ENCODE assay signal across 8 mouse cellular contexts in the genomic region with DNA sequence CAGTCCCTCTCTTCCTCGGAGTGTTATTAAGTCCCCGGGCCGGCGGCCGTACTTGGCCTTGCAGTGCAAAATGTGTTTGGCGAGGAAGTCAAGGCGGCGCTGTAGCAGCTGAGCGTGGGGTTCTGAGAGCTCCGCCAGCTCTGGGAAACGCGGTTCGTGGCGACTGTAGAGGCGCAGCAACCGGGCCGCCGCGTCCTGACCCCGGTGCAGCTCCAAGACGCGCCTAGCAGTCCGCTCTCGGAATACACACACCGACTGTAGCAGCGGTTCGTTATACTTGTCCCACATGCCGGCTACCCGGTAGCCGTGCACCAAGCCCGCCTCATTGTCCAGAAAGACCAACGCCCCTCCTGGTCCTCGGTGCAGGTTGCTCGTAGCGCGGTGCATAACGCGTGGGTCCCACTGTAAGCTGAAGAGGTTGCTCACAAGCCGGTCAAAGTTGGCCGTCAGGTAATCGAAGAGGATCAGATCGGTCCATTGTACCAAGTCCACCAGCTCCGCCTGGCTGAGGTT. TPM values are rescaled to one million over a fixed set of nuclear protein-coding genes. Genes with fewer than 3 reads are reported as not detected.
DNase-seq lines count a peak whose midpoint lies in the region; ATAC-seq and TF ChIP-seq lines count a peak whose summit lies in the region.

No protein-coding gene starts in this region.

- H3K9ac ChIP-seq in ES-E14 (ENCODE audit: insufficient read depth, low read depth, low read length, poor library complexity, severe bottlenecking), result peak overlapping the region; percentile 92
- peak overlapping the region; percentile 87 for H3K9ac ChIP-seq in forebrain, embryonic 16.5 days (replicated peaks; ENCODE audit: low read depth, low read length)
- no peak overlapping the region for H3K9ac ChIP-seq in liver, postnatal 0 days (replicated peaks)
- H3K9ac ChIP-seq in neural tube, embryonic 14.5 days (replicated peaks; ENCODE audit: low read depth, low read length), result peak overlapping the region; percentile 98

- H3K4me3 ChIP-seq in ES-E14 (ENCODE audit: insufficient read depth in 1 of 2, low read depth in 1 of 2, low read length in 2 of 2, poor library complexity in 1 of 2, severe bottlenecking in 1 of 2), result peak overlapping the region; percentile 79 to 91
- peak overlapping the region; percentile 69 for H3K4me3 ChIP-seq in forebrain, embryonic 16.5 days (replicated peaks; ENCODE audit: low read length)
- H3K4me3 ChIP-seq in liver, postnatal 0 days (ENCODE audit: low read depth, low read length), result peak overlapping the region; percentile 57
- H3K4me3 ChIP-seq in neural tube, embryonic 14.5 days (ENCODE audit: low read depth, low read length), result peak overlapping the region; percentile 86
- peak overlapping the region; percentile 50 for H3K4me3 ChIP-seq in thymus, adult 2 months (ENCODE audit: control insufficient read depth, insufficient read depth, low read length)

- peak overlapping the region; percentile 70 for H3K4me2 ChIP-seq in forebrain, embryonic 16.5 days (ENCODE audit: low read length)
- peak overlapping the region; percentile 89 for H3K4me2 ChIP-seq in liver, postnatal 0 days (ENCODE audit: low read depth, low read length)
- H3K4me2 ChIP-seq in neural tube, embryonic 14.5 days (ENCODE audit: low read depth, low read length), result peak overlapping the region; percentile 85

- intact Hi-C loops in heart, postnatal 10 days (cut with DNase I), result loop anchor here (5.0 to 10.0 kb wide), 3 partner anchors 88 to 756 kb away; no protein-coding TSS in a partner anchor

- no peak overlapping the region for H3K27ac ChIP-seq in ES-E14 (ENCODE audit: insufficient read depth, low read depth, low read length, poor library complexity, severe bottlenecking)
- H3K27ac ChIP-seq in forebrain, embryonic 16.5 days (ENCODE audit: low read length), result peak overlapping the region; percentile 95
- no peak overlapping the region for H3K27ac ChIP-seq in liver, postnatal 0 days (ENCODE audit: low read depth)
- H3K27ac ChIP-seq in neural tube, embryonic 14.5 days (ENCODE audit: low read depth, low read length), result peak overlapping the region; percentile 93
- no peak overlapping the region for H3K27ac ChIP-seq in thymus, adult 2 months (ENCODE audit: control insufficient read depth, insufficient read depth, low read length)

- TF ChIP-seq EP300 in liver, postnatal 0 days (IDR thresholded peaks at IDR 0.05; ENCODE audit: low read depth), result no peak

- 0 out of 2 replicates have a peak, but pooled peaks have one; percentile 6 for TF ChIP-seq CTCF in liver, postnatal 0 days (IDR thresholded peaks at IDR 0.05; ENCODE audit: low read depth)
- no peak for TF ChIP-seq CTCF in thymus, adult 2 months (IDR thresholded peaks at IDR 0.05; ENCODE audit: borderline replicate concordance, control insufficient read depth, extremely low read depth, insufficient read depth, low read length, poor library complexity)

- peak; percentile 13 for DNase-seq in ES-E14 (ENCODE audit: low read depth, low spot score)
- DNase-seq in cerebellum, adult 18-20 months, result peak; percentile 78 to 83
- peak; percentile 62 to 64 for DNase-seq in heart, postnatal 10 days
- DNase-seq in kidney, postnatal 36 days, result peak; percentile 66 to 81
- DNase-seq in liver, postnatal 0 days, result peak; percentile 29
- peak; percentile 8 for DNase-seq in thymus, adult 2 months

- no peaks in the 10 kb centered on the region for H3K27me3 ChIP-seq in forebrain, embryonic 16.5 days (replicated peaks; ENCODE audit: control insufficient read depth, insufficient read depth, low read length)
- peaks cover 33% of the 10 kb centered on the region for H3K27me3 ChIP-seq in liver, postnatal 0 days (ENCODE audit: insufficient read depth, low read length)
- H3K27me3 ChIP-seq in neural tube, embryonic 14.5 days (ENCODE audit: control insufficient read depth, insufficient read depth, low read length), result no peaks in the 10 kb centered on the region
- peaks cover 21% of the 10 kb centered on the region for H3K27me3 ChIP-seq in thymus, adult 2 months (ENCODE audit: control insufficient read depth, insufficient read depth, low read length)

- H3K4me1 ChIP-seq in ES-E14 (ENCODE audit: control insufficient read depth in 2 of 2, insufficient read depth in 2 of 2, low read length in 2 of 2, poor library complexity in 1 of 2), result peaks cover 0 to 3% of the 10 kb centered on the region in 2 experiments; a peak in 3 of 4 replicates
- peaks cover 24% of the 10 kb centered on the region for H3K4me1 ChIP-seq in forebrain, embryonic 16.5 days (replicated peaks; ENCODE audit: control insufficient read depth, insufficient read depth, low read length)
- H3K4me1 ChIP-seq in liver, postnatal 0 days (ENCODE audit: insufficient read depth), result peaks cover 16% of the 10 kb centered on the region
- peaks cover 20% of the 10 kb centered on the region for H3K4me1 ChIP-seq in neural tube, embryonic 14.5 days (ENCODE audit: control insufficient read depth, insufficient read depth, low read length)
- peaks cover 22% of the 10 kb centered on the region for H3K4me1 ChIP-seq in thymus, adult 2 months (replicated peaks; ENCODE audit: control insufficient read depth, insufficient read depth, low read length)

- no peak for TF ChIP-seq POLR2A in thymus, adult 2 months (IDR thresholded peaks at IDR 0.05; ENCODE audit: control insufficient read depth, extremely low read depth, insufficient read depth, low read length, poor library complexity)

- ATAC-seq in forebrain, embryonic 16.5 days, result peak; percentile 23
- ATAC-seq in liver, postnatal 0 days, result peak; percentile 12; the same call in 1 of the 2 replicates
- ATAC-seq in neural tube, embryonic 14.5 days (ENCODE audit: low read depth), result peak; percentile 16

- no peaks in the 10 kb centered on the region for H3K36me3 ChIP-seq in ES-E14 (ENCODE audit: control insufficient read depth, insufficient read depth, low read length, poor library complexity, severe bottlenecking)
- no peaks in the 10 kb centered on the region; the same call in 1 of the 2 replicates for H3K36me3 ChIP-seq in forebrain, embryonic 16.5 days (ENCODE audit: control insufficient read depth, insufficient read depth)
- no peaks in the 10 kb centered on the region for H3K36me3 ChIP-seq in liver, postnatal 0 days (replicated peaks; ENCODE audit: insufficient read depth, low read length)
- H3K36me3 ChIP-seq in neural tube, embryonic 14.5 days (ENCODE audit: control insufficient read depth, insufficient read depth, low read length), result no peaks in the 10 kb centered on the region
- no peaks in the 10 kb centered on the region for H3K36me3 ChIP-seq in thymus, adult 2 months (ENCODE audit: control insufficient read depth, insufficient read depth, low read length)

- WGBS in forebrain, embryonic 16.5 days, result under 1% methylated on average over 43 of the region's 43 CpGs
- under 1% methylated on average over 43 of the region's 43 CpGs for WGBS in liver, postnatal 0 days (ENCODE audit: insufficient replicate concordance)
- under 1% methylated on average over 43 of the region's 43 CpGs for WGBS in neural tube, embryonic 14.5 days
- WGBS in thymus, adult 2 months, result 2% methylated on average over 43 of the region's 43 CpGs

- in situ Hi-C loops in ES-E14 (cut with MboI; ENCODE audit: low sequenced_read_pairs in 2 of 2, unreplicated experiment in 2 of 2), result loop anchor here (10.0 to 25.0 kb wide), 3 partner anchors 538 to 738 kb away; no protein-coding TSS in a partner anchor

- no peaks in the 10 kb centered on the region for H3K9me3 ChIP-seq in ES-E14 (ENCODE audit: control insufficient read depth, insufficient read depth, low read depth, low read length)
- no peaks in the 10 kb centered on the region for H3K9me3 ChIP-seq in forebrain, embryonic 16.5 days (ENCODE audit: control insufficient read depth, low read length)
- no peaks in the 10 kb centered on the region for H3K9me3 ChIP-seq in liver, postnatal 0 days (ENCODE audit: low read length)
- no peaks in the 10 kb centered on the region for H3K9me3 ChIP-seq in neural tube, embryonic 14.5 days (ENCODE audit: control insufficient read depth, low read length)

TF ChIP-seq in ES-E14, 5 proteins besides CTCF, POLR2A, EP300 and RAD21:
- no peak for TF ChIP-seq ZNF384 (IDR thresholded peaks at IDR 0.05; ENCODE audit: low read depth, low read length)
- no peak for TF ChIP-seq ZC3H11A (IDR thresholded peaks at IDR 0.05; ENCODE audit: borderline replicate concordance, low read depth, low read length)
- TF ChIP-seq HCFC1 (IDR thresholded peaks at IDR 0.05; ENCODE audit: borderline replicate concordance, insufficient read depth, low read length), result no peak
- TF ChIP-seq MAFK (IDR thresholded peaks at IDR 0.05; ENCODE audit: insufficient read depth, low read depth, low read length), result no peak
- TF ChIP-seq CHD2 (IDR thresholded peaks at IDR 0.05; ENCODE audit: low read depth, low read length), result no peak

RNA-seq across cellular contexts. Expression of a gene that starts 2.0 kb away (rescaled TPM):
- total RNA-seq in ES-E14 (2012; rRNA removed), result 17.3 and 25.9 TPM in 2 replicates
- polyA plus RNA-seq in forebrain, embryonic 16.5 days (2015; fragmentation: Nextera tagmentation; extraction: Ambion mirVana), result 26.5 and 29.9 TPM in 2 replicates
- 1 to 10 TPM; 2.3 to 2.4 TPM for total RNA-seq in heart, postnatal 10 days (2021)
- polyA plus RNA-seq in liver, postnatal 0 days (2015; fragmentation: Nextera tagmentation; extraction: Ambion mirVana), result 0.43 and 0.44 TPM in 2 replicates
- 33.8 and 38.5 TPM in 2 replicates for polyA plus RNA-seq in neural tube, embryonic 14.5 days (2014; fragmentation: Nextera tagmentation; extraction: Ambion mirVana)
- 2.0 TPM in 2 replicates for polyA plus RNA-seq in thymus, adult 2 months (2012; rRNA removed)

RNA-seq across cellular contexts. Expression of a gene that starts 42.7 kb away (rescaled TPM):
- 26.1 and 32.0 TPM in 2 replicates for total RNA-seq in ES-E14 (2012; rRNA removed)
- polyA plus RNA-seq in forebrain, embryonic 16.5 days (2015; fragmentation: Nextera tagmentation; extraction: Ambion mirVana), result 43.7 and 48.2 TPM in 2 replicates
- total RNA-seq in heart, postnatal 10 days (2021), result 10 to 100 TPM; 38.6 to 40.6 TPM
- polyA plus RNA-seq in liver, postnatal 0 days (2015; fragmentation: Nextera tagmentation; extraction: Ambion mirVana), result 4.9 and 5.5 TPM in 2 replicates
- 79.7 and 86.3 TPM in 2 replicates for polyA plus RNA-seq in neural tube, embryonic 14.5 days (2014; fragmentation: Nextera tagmentation; extraction: Ambion mirVana)
- 35.2 and 35.6 TPM in 2 replicates for polyA plus RNA-seq in thymus, adult 2 months (2012; rRNA removed)

Comparison
In these comparisons a context has a peak if more than half of its experiments do, and no peak if none do; other contexts are left out.
1. DNase-seq: peak in every context shown above with its lines; median percentile 80 in cerebellum, adult 18-20 months; 74 in kidney, postnatal 36 days; 63 in heart, postnatal 10 days; 29 in liver, postnatal 0 days; 13 in ES-E14; 8 in thymus, adult 2 months.
2. H3K27ac ChIP-seq: peak in forebrain, embryonic 16.5 days (single experiment) and neural tube, embryonic 14.5 days (single experiment); none in ES-E14 (single experiment), liver, postnatal 0 days (single experiment) and thymus, adult 2 months (single experiment).
3. Peak in every context shown above with its lines, with median percentiles within 50 percentile points of each other: H3K4me3 ChIP-seq, ATAC-seq and H3K4me2 ChIP-seq.